Mouse (Mus musculus) liver, embryonic 12.5 days (tissue): ENCODE data around the gene Prrt3. TPM values are rescaled to one million over a fixed set of nuclear protein-coding genes. Genes with fewer than 3 reads are reported as not detected.

ENCODE experiments used
- ATAC-seq: fragments of 200-750 bp; cut with Nextera tagmentation; 2 replicates; pipeline ENCODE4 v1.8.0; 2017; ENCODE audit warnings: moderate number of reproducible peaks, mild to moderate bottlenecking, moderate library complexity
- H3K27ac ChIP-seq: fragments of 300-500 bp; sonication (generic); 2 replicates; pipeline ENCODE4 v1.5.1; 2016; ENCODE audit warnings: mild to moderate bottlenecking
- H3K27me3 ChIP-seq: fragments of 300-500 bp; sonication (generic); replicated peaks from 2 replicates; pipeline ENCODE4 v1.6.1; 2016; ENCODE audit warnings: mild to moderate bottlenecking, moderate library complexity
- H3K36me3 ChIP-seq: fragments of 300-500 bp; sonication (generic); 2 replicates; pipeline ENCODE4 v1.6.1; 2016; ENCODE audit warnings: mild to moderate bottlenecking, moderate library complexity
- H3K4me1 ChIP-seq: fragments of 300-500 bp; sonication (generic); 2 replicates; pipeline ENCODE4 v1.6.1; 2016
- H3K4me2 ChIP-seq: fragments of 300-500 bp; sonication (generic); 2 replicates; pipeline ENCODE4 v1.6.1; 2016; ENCODE audit warnings: mild to moderate bottlenecking, moderate library complexity
- H3K4me3 ChIP-seq: fragments of 300-500 bp; sonication (generic); 2 replicates; pipeline ENCODE4 v1.5.1; 2016; ENCODE audit warnings: mild to moderate bottlenecking, moderate library complexity
- H3K9ac ChIP-seq: fragments of 300-500 bp; sonication (generic); 2 replicates; pipeline ENCODE4 v1.6.1; 2016; ENCODE audit warnings: mild to moderate bottlenecking, moderate library complexity
- H3K9me3 ChIP-seq: fragments of 300-500 bp; sonication (generic); replicated peaks from 2 replicates; pipeline ENCODE4 v1.6.1; 2016; ENCODE audit warnings: mild to moderate bottlenecking, moderate library complexity
- WGBS: fragments of 180-500 bp; shearing (Covaris S2); methylation state at CpG from one replicate; pipeline ENCODE4 v1.1.7; 2016; ENCODE audit not compliant: insufficient replicate concordance; 5-methylcytosine and 5-hydroxymethylcytosine counted together
- polyA plus RNA-seq: library from polyadenylated mRNA; unstranded; fragments of >200 nt; fragmentation: Nextera tagmentation; extraction: Ambion mirVana; gene quantifications from 2 replicates; pipeline ENCODE4 v1.2.1, GENCODE M21; 2016

Gene Prrt3
- polyA plus RNA-seq, 1 experiment from 2014 or later: 0.11 TPM

GRCm38 (mm10) chr6:113483100-113483615, 18.6 kb downstream of the Prrt3 start, which contains the start of gene Creld1:
Gene Creld1 (plus strand): TSS chr6:113483297.
- peak within 1 kb of the TSS; percentile 94 for H3K4me2 ChIP-seq
- ATAC-seq: peak; percentile 96
- peak within 1 kb of the TSS; percentile 68 for H3K4me3 ChIP-seq
- no peaks in the 10 kb centered on the region for H3K9me3 ChIP-seq
- peaks cover 46% of the 10 kb centered on the region for H3K27me3 ChIP-seq
- H3K27ac ChIP-seq: peak within 1 kb of the TSS; percentile 80
- H3K4me1 ChIP-seq: peaks cover 48% of the 10 kb centered on the region
- H3K9ac ChIP-seq: peak within 1 kb of the TSS; percentile 76
- peaks cover 2% of the 10 kb centered on the region; the same call in 1 of the 2 replicates for H3K36me3 ChIP-seq
- under 1% methylated on average over 26 of the region's 26 CpGs for WGBS

GRCm38 (mm10) chr6:113482477-113483099, 19.1 kb downstream of the Prrt3 start:
- H3K4me3 ChIP-seq: peak overlapping the region; percentile 68
- H3K9ac ChIP-seq: peak overlapping the region; percentile 65
- H3K27me3 ChIP-seq: peaks cover 46% of the 10 kb centered on the region
- 1% methylated on average over 65 of the region's 65 CpGs for WGBS
- peak overlapping the region; percentile 66 for H3K27ac ChIP-seq
- peak; percentile 51 for ATAC-seq
- peak overlapping the region; percentile 94 for H3K4me2 ChIP-seq
- no peaks in the 10 kb centered on the region for H3K36me3 ChIP-seq
- H3K4me1 ChIP-seq: peaks cover 42% of the 10 kb centered on the region
- H3K9me3 ChIP-seq: no peaks in the 10 kb centered on the region

- H3K27ac ChIP-seq: no peak overlapping the region
- no peak for ATAC-seq
- H3K9ac ChIP-seq: no peak overlapping the region
- no peak overlapping the region for H3K4me3 ChIP-seq
- H3K4me1 ChIP-seq: peaks cover 30% of the 10 kb centered on the region
- WGBS: 58% methylated on average over 18 of the region's 18 CpGs
- no peaks in the 10 kb centered on the region for H3K9me3 ChIP-seq
- peaks cover 62% of the 10 kb centered on the region for H3K27me3 ChIP-seq
- H3K36me3 ChIP-seq: no peaks in the 10 kb centered on the region
- H3K4me2 ChIP-seq: no peak overlapping the region
These were observed 21.0 kb downstream of the Prrt3 start for GRCm38 (mm10) chr6:113480555-113481373.

- Histone ChIP-seq H3K4me2 (no peak overlapping the region), H3K4me1 (peaks cover 19% of the 10 kb centered on the region), H3K4me3 (no peak overlapping the region), H3K9me3 (no peaks in the 10 kb centered on the region), H3K27me3 (peaks cover 68% of the 10 kb centered on the region), H3K9ac (no peak overlapping the region), H3K27ac (no peak overlapping the region), H3K36me3 (no peaks in the 10 kb centered on the region)
- 67% methylated on average over 10 of the region's 10 CpGs for WGBS
- ATAC-seq: no peak
These were observed 22.8 kb downstream of the Prrt3 start for GRCm38 (mm10) chr6:113478906-113479305.

GRCm38 (mm10) chr6:113477353-113477752, 24.4 kb downstream of the Prrt3 start:
- peaks cover 9% of the 10 kb centered on the region for H3K4me1 ChIP-seq
- no peaks in the 10 kb centered on the region for H3K9me3 ChIP-seq
- H3K4me3 ChIP-seq: no peak overlapping the region
- H3K9ac ChIP-seq: no peak overlapping the region
- H3K4me2 ChIP-seq: no peak overlapping the region
- H3K27me3 ChIP-seq: peaks cover 67% of the 10 kb centered on the region
- no peaks in the 10 kb centered on the region for H3K36me3 ChIP-seq
- no peak for ATAC-seq
- H3K27ac ChIP-seq: no peak overlapping the region
- WGBS: 30% methylated on average over 7 of the region's 7 CpGs

GRCm38 (mm10) chr6:113473715-113474114, 28.0 kb downstream of the Prrt3 start:
- Histone ChIP-seq H3K27ac (no peak overlapping the region), H3K9me3 (no peaks in the 10 kb centered on the region), H3K4me2 (no peak overlapping the region), H3K36me3 (no peaks in the 10 kb centered on the region), H3K9ac (no peak overlapping the region), H3K4me3 (no peak overlapping the region), H3K27me3 (peaks cover 65% of the 10 kb centered on the region), H3K4me1 (peaks cover 21% of the 10 kb centered on the region)
- WGBS: 64% methylated on average over 6 of the region's 6 CpGs
- no peak for ATAC-seq

GRCm38 (mm10) chr6:113473246-113473645, 28.5 kb downstream of the Prrt3 start:
- no peaks in the 10 kb centered on the region for H3K36me3 ChIP-seq
- H3K9ac ChIP-seq: no peak overlapping the region
- ATAC-seq: no peak
- H3K4me2 ChIP-seq: no peak overlapping the region
- H3K27ac ChIP-seq: no peak overlapping the region
- H3K9me3 ChIP-seq: no peaks in the 10 kb centered on the region
- H3K4me1 ChIP-seq: peaks cover 21% of the 10 kb centered on the region
- no peak overlapping the region for H3K4me3 ChIP-seq
- H3K27me3 ChIP-seq: peaks cover 61% of the 10 kb centered on the region
- 57% methylated on average over 2 of the region's 2 CpGs for WGBS

- H3K9ac ChIP-seq: no peak overlapping the region
- 0 out of 2 replicates have a peak overlapping the region, but pooled peaks have one; percentile 45 for H3K4me2 ChIP-seq
- ATAC-seq: no peak
- H3K27ac ChIP-seq: no peak overlapping the region
- no peaks in the 10 kb centered on the region for H3K36me3 ChIP-seq
- H3K4me3 ChIP-seq: no peak overlapping the region
- peaks cover 60% of the 10 kb centered on the region for H3K27me3 ChIP-seq
- peaks cover 21% of the 10 kb centered on the region for H3K4me1 ChIP-seq
- 67% methylated on average over 10 of the region's 10 CpGs for WGBS
- no peaks in the 10 kb centered on the region for H3K9me3 ChIP-seq
These were observed 29.7 kb downstream of the Prrt3 start for GRCm38 (mm10) chr6:113472061-113472460.

- 43% methylated on average over 12 of the region's 12 CpGs for WGBS
These were observed 30.3 kb downstream of the Prrt3 start, which contains the start of gene Il17rc for GRCm38 (mm10) chr6:113471297-113471936. Gene Il17rc (plus strand): TSS chr6:113471427.

GRCm38 (mm10) chr6:113469432-113469831, 32.3 kb downstream of the Prrt3 start:
- Histone ChIP-seq H3K9me3 (no peaks in the 10 kb centered on the region), H3K4me2 (peak overlapping the region; percentile 75), H3K4me3 (peak overlapping the region; percentile 34), H3K27me3 (peaks cover 58% of the 10 kb centered on the region), H3K4me1 (peaks cover 21% of the 10 kb centered on the region), H3K9ac (peak overlapping the region; percentile 56), H3K36me3 (no peaks in the 10 kb centered on the region), H3K27ac (no peak overlapping the region)
- WGBS: 2% methylated on average over 31 of the region's 31 CpGs
- ATAC-seq: peak; percentile 61

More at GRCm38 (mm10) chr6:113471297-113471936, 30.3 kb downstream of the Prrt3 start, which contains the start of gene Il17rc:
- ATAC-seq: no peak
- Histone ChIP-seq H3K9ac (peak within 1 kb of the TSS; percentile 9; the same call in 1 of the 2 replicates), H3K36me3 (no peaks in the 10 kb centered on the region), H3K4me3 (0 out of 2 replicates have a peak within 1 kb of the TSS, but pooled peaks have one; percentile 12), H3K9me3 (no peaks in the 10 kb centered on the region), H3K27me3 (peaks cover 53% of the 10 kb centered on the region), H3K4me1 (peaks cover 21% of the 10 kb centered on the region), H3K27ac (no peak within 1 kb of the TSS), H3K4me2 (peak within 1 kb of the TSS; percentile 45)

GRCm38 (mm10) chr6:113469021-113469420, 32.7 kb downstream of the Prrt3 start:
- Histone ChIP-seq H3K4me2 (peak overlapping the region; percentile 75), H3K4me1 (peaks cover 21% of the 10 kb centered on the region), H3K36me3 (no peaks in the 10 kb centered on the region), H3K27ac (no peak overlapping the region), H3K27me3 (peaks cover 62% of the 10 kb centered on the region), H3K4me3 (peak overlapping the region; percentile 34), H3K9ac (peak overlapping the region; percentile 56; the same call in 1 of the 2 replicates), H3K9me3 (no peaks in the 10 kb centered on the region)
- 5% methylated on average over 9 of the region's 9 CpGs for whole genome bisulfite sequencing
- ATAC-seq: peak; percentile 61; the same call in 1 of the 2 replicates
